17 mouse cellular contexts compared by ENCODE assay signal in genomic region chr4:114460401-114460800, GRCm38 (mm10). TPM values are rescaled to one million over a fixed set of nuclear protein-coding genes. Genes with fewer than 3 reads are reported as not detected.
DNase-seq lines count a peak whose midpoint lies in the region; ATAC-seq lines count a peak whose summit lies in the region.
"Had no signal": no experiment of that assay in that cellular context is flagged by ENCODE, and none has a peak within 500 bp of the region (broad histone marks: within the 10 kb centered on the region; RNA-seq: fewer than 3 reads in every experiment).

No protein-coding gene starts in this region.

- no peaks in the 10 kb centered on the region for H3K9me3 ChIP-seq in heart, embryonic 14.5 days (ENCODE audit: control insufficient read depth, low read length)
- H3K9me3 ChIP-seq: liver, embryonic 15.5 days; megakaryocyte, embryonic 14.5 days; midbrain, embryonic 15.5 days had no signal

- H3K4me1 ChIP-seq in heart, embryonic 14.5 days (ENCODE audit: control insufficient read depth in 2 of 2, insufficient read depth in 2 of 2, low read length in 2 of 2), result peaks cover 19 to 20% of the 10 kb centered on the region in 2 experiments
- H3K4me1 ChIP-seq: liver, embryonic 15.5 days; megakaryocyte, embryonic 14.5 days; midbrain, embryonic 15.5 days had no signal

- no peak overlapping the region for H3K4me3 ChIP-seq in heart, embryonic 14.5 days (ENCODE audit: control insufficient read depth in 1 of 2, insufficient read depth in 1 of 2, low read depth in 1 of 2, low read length in 2 of 2)
- H3K4me3 ChIP-seq: liver, embryonic 15.5 days; megakaryocyte, embryonic 14.5 days; midbrain, embryonic 15.5 days had no signal

- H3K4me2 ChIP-seq in heart, embryonic 14.5 days (ENCODE audit: low read length), result no peak overlapping the region
- H3K4me2 ChIP-seq: liver, embryonic 15.5 days; midbrain, embryonic 15.5 days had no signal

- DNase-seq in frontal cortex, postnatal 10 days (ENCODE audit: low spot score in 2 of 2), result no peak
- no peak for DNase-seq in heart, postnatal 4 days
- peak; percentile 41 for DNase-seq in right cerebral cortex, postnatal 25 days
- no peak for DNase-seq in right cerebral cortex, postnatal 4 days
- DNase-seq in telencephalon, adult 2 months (ENCODE audit: low read depth, low spot score), result peak; percentile 87
- no peak for DNase-seq in ovary, postnatal 36 days (ENCODE audit: low spot score)
- DNase-seq: adrenal gland, adult 2 months; kidney, adult 11 months; thymus, adult 2 months had no signal

- H3K36me3 ChIP-seq in heart, embryonic 14.5 days (ENCODE audit: control insufficient read depth, insufficient read depth, low read length), result no peaks in the 10 kb centered on the region
- H3K36me3 ChIP-seq: liver, embryonic 15.5 days; midbrain, embryonic 15.5 days had no signal

- no peak overlapping the region for H3K9ac ChIP-seq in heart, embryonic 14.5 days (ENCODE audit: low read length)
- H3K9ac ChIP-seq: liver, embryonic 15.5 days; midbrain, embryonic 15.5 days had no signal

- no peaks in the 10 kb centered on the region; the same call in 1 of the 2 replicates for H3K27me3 ChIP-seq in heart, embryonic 14.5 days (ENCODE audit: control insufficient read depth, insufficient read depth, low read length)
- H3K27me3 ChIP-seq: liver, embryonic 15.5 days; megakaryocyte, embryonic 14.5 days; midbrain, embryonic 15.5 days had no signal

- H3K27ac ChIP-seq in heart, embryonic 14.5 days (replicated peaks in 1 of 2; ENCODE audit: control insufficient read depth in 1 of 2, insufficient read depth in 1 of 2, low read depth in 2 of 2, low read length in 2 of 2), result peak overlapping the region; percentile 33 to 37
- H3K27ac ChIP-seq: kidney, postnatal 0 days; liver, embryonic 15.5 days; midbrain, embryonic 15.5 days had no signal

- WGBS in heart, embryonic 14.5 days, result 43% methylated on average over 5 of the region's 5 CpGs

- peak; percentile 81 for ATAC-seq in frontal cortex, adult (ENCODE audit: low TSS enrichment)
- ATAC-seq in heart, embryonic 14.5 days (ENCODE audit: insufficient number of reproducible peaks, insufficient read depth, low FRiP score, low read depth), result peak; percentile 52

RNA-seq across cellular contexts. Expression of gene Trabd2b, which starts 53.9 kb away (rescaled TPM):
- polyA plus RNA-seq in heart, embryonic 14.5 days (2014; fragmentation: Nextera tagmentation; extraction: Ambion mirVana), result 1.9 and 2.7 TPM in 2 replicates
- 10 to 100 TPM; 19.0 to 19.9 TPM for total RNA-seq in heart, postnatal 4 days (2021)
- total RNA-seq: CH12.LX; granulocyte monocyte progenitor cell, adult 5-6 weeks had no signal

Comparison
In these comparisons a context has a peak if more than half of its experiments do, and no peak if none do; other contexts are left out.
1. DNase-seq: peak in right cerebral cortex, postnatal 25 days (single experiment) and telencephalon, adult 2 months (single experiment); none in frontal cortex, postnatal 10 days (0 of 2), heart, postnatal 4 days (single experiment), right cerebral cortex, postnatal 4 days (single experiment) and ovary, postnatal 36 days (single experiment).